Mouse (Mus musculus) MEL (cell line): ENCODE measurements around the gene Fam57a. TPM values are rescaled to one million over a fixed set of nuclear protein-coding genes. Genes with fewer than 3 reads are reported as not detected.
A peak's percentile ranks its signal among the peaks of the same experiment; 100 is the strongest.

Source experiments
- DNase-seq: peaks from one replicate; pipeline ENCODE4 v3.0.0; 2011; ENCODE audit warnings: low read depth, low spot score
- H3K27ac ChIP-seq: 2 replicates; pipeline ENCODE4 v1.5.1; 2012; ENCODE audit warnings: low read depth, mild to moderate bottlenecking, control low read depth, low read length, moderate library complexity; ENCODE audit not compliant: control insufficient read depth
- H3K27me3 ChIP-seq, 2 experiments: fragments of 150-350 bp in 1 of 2; sonication (generic) in 1 of 2; 2 replicates each; pipeline ENCODE4 v1.6.1; 2012; ENCODE audit warnings: low read length in 2 of 2, mild to moderate bottlenecking in 2 of 2, improper control_type of control experiment in 1 of 2, moderate library complexity in 1 of 2; ENCODE audit not compliant: insufficient read depth in 2 of 2, control insufficient read depth in 1 of 2
- H3K36me3 ChIP-seq, 2 experiments: 2 replicates each; pipeline ENCODE4 v1.6.1; 2012 to 2014; ENCODE audit warnings: low read length in 2 of 2, improper control_type of control experiment in 1 of 2, inconsistent platforms in 1 of 2, mild to moderate bottlenecking in 1 of 2; ENCODE audit not compliant: insufficient read depth in 2 of 2, control insufficient read depth in 1 of 2
- H3K4me1 ChIP-seq, 2 experiments: fragments of 150-350 bp in 1 of 2; sonication (generic) in 1 of 2; 2 replicates each; pipeline ENCODE4 v1.6.1; 2012; ENCODE audit warnings: low read length in 2 of 2, improper control_type of control experiment in 1 of 2, mild to moderate bottlenecking in 1 of 2; ENCODE audit not compliant: insufficient read depth in 2 of 2, control insufficient read depth in 1 of 2
- H3K4me3 ChIP-seq, 2 experiments: fragments of 150-350 bp in 1 of 2; sonication (generic) in 1 of 2; 2 replicates each; pipeline ENCODE4 v1.5.1; 2012; ENCODE audit warnings: low read depth in 2 of 2, low read length in 2 of 2, mild to moderate bottlenecking in 2 of 2, moderate library complexity in 2 of 2, control low read depth in 1 of 2, improper control_type of control experiment in 1 of 2; ENCODE audit not compliant: control insufficient read depth in 1 of 2, insufficient read depth in 1 of 2
- H3K79me2 ChIP-seq: 2 replicates; pipeline ENCODE4 v1.6.1; 2012; ENCODE audit warnings: mild to moderate bottlenecking, low read length, moderate library complexity; ENCODE audit not compliant: control insufficient read depth, poor library complexity, insufficient read depth
- H3K9ac ChIP-seq: 2 replicates; pipeline ENCODE4 v1.6.1; 2012; ENCODE audit warnings: low read depth, mild to moderate bottlenecking, control low read depth, low read length, moderate library complexity; ENCODE audit not compliant: control insufficient read depth, poor library complexity, severe bottlenecking
- H3K9me3 ChIP-seq: fragments of 150-350 bp; sonication (generic); replicated peaks from 2 replicates; pipeline ENCODE4 v1.6.1; 2012; ENCODE audit warnings: mild to moderate bottlenecking, low read length, improper control_type of control experiment, moderate library complexity; ENCODE audit not compliant: insufficient read depth
- BHLHE40 ChIP-seq: IDR thresholded peaks from 2 replicates; pipeline ENCODE4 v1.6.1; 2012; ENCODE audit warnings: low read depth, mild to moderate bottlenecking, inconsistent platforms, low read length, improper control_type of control experiment, borderline replicate concordance
- CHD2 ChIP-seq: IDR thresholded peaks from 2 replicates; pipeline ENCODE4 v1.6.1; 2011; ENCODE audit warnings: low read length, improper control_type of control experiment
- CTCF ChIP-seq, 3 experiments: IDR thresholded peaks in 2 of 3; conservative IDR thresholded peaks in 1 of 3; 2 replicates each; pipeline ENCODE4 v1.5.1; 2011 to 2012; ENCODE audit warnings: low read length in 3 of 3, low read depth in 2 of 3, mild to moderate bottlenecking in 2 of 3, improper control_type of control experiment in 1 of 3, inconsistent platforms in 1 of 3, mixed read lengths in 1 of 3, moderate library complexity in 1 of 3; ENCODE audit not compliant: control insufficient read depth in 1 of 3, insufficient read depth in 1 of 3, poor library complexity in 1 of 3, severe bottlenecking in 1 of 3
- E2F4 ChIP-seq: IDR thresholded peaks from 2 replicates; pipeline ENCODE4 v1.6.1; 2011; ENCODE audit warnings: low read depth, low read length, improper control_type of control experiment, borderline replicate concordance
- ELF1 ChIP-seq: IDR thresholded peaks from 2 replicates; pipeline ENCODE4 v1.6.1; 2014; ENCODE audit warnings: low read depth, mild to moderate bottlenecking, inconsistent platforms, low read length, improper control_type of control experiment, moderate library complexity
- EP300 ChIP-seq, 2 experiments: IDR thresholded peaks; 2 replicates each; pipeline ENCODE4 v1.6.1; 2011; ENCODE audit warnings: improper control_type of control experiment in 2 of 2, low read length in 2 of 2, low read depth in 1 of 2, mild to moderate bottlenecking in 1 of 2
- GABPA ChIP-seq: IDR thresholded peaks from 2 replicates; pipeline ENCODE4 v1.6.1; 2012; ENCODE audit warnings: low read depth, mild to moderate bottlenecking, inconsistent platforms, low read length, improper control_type of control experiment, moderate library complexity
- GATA1 ChIP-seq: IDR thresholded peaks from 2 replicates; pipeline ENCODE4 v1.6.1; 2011; ENCODE audit warnings: low read depth, low read length, improper control_type of control experiment
- HCFC1 ChIP-seq: IDR thresholded peaks from 2 replicates; pipeline ENCODE4 v1.6.1; 2012; ENCODE audit warnings: low read depth, mild to moderate bottlenecking, inconsistent platforms, low read length, improper control_type of control experiment, moderate library complexity
- JUND ChIP-seq: IDR thresholded peaks from 2 replicates; pipeline ENCODE4 v1.6.1; 2011; ENCODE audit warnings: low read depth, mild to moderate bottlenecking, improper control_type of control experiment, low read length
- KAT2A ChIP-seq: conservative IDR thresholded peaks from 2 replicates; pipeline ENCODE4 v1.6.1; 2012; ENCODE audit warnings: low read depth, low read length, improper control_type of control experiment, inconsistent platforms
- MAFK ChIP-seq: IDR thresholded peaks from 2 replicates; pipeline ENCODE4 v1.6.1; 2011; ENCODE audit warnings: low read depth, mild to moderate bottlenecking, low read length, improper control_type of control experiment, borderline replicate concordance
- MAX ChIP-seq: IDR thresholded peaks from 2 replicates; pipeline ENCODE4 v1.6.1; 2011; ENCODE audit warnings: low read length, improper control_type of control experiment
- MAZ ChIP-seq: IDR thresholded peaks from 2 replicates; pipeline ENCODE4 v1.6.1; 2012; ENCODE audit warnings: low read depth, mild to moderate bottlenecking, inconsistent platforms, low read length, improper control_type of control experiment
- MXI1 ChIP-seq: IDR thresholded peaks from 2 replicates; pipeline ENCODE4 v1.6.1; 2011; ENCODE audit warnings: mild to moderate bottlenecking, low read depth, low read length, improper control_type of control experiment
- MYB ChIP-seq: IDR thresholded peaks from 2 replicates; pipeline ENCODE4 v1.6.1; 2011; ENCODE audit warnings: mild to moderate bottlenecking, low read depth, low read length, improper control_type of control experiment
- MYC ChIP-seq: IDR thresholded peaks from 2 replicates; pipeline ENCODE4 v1.6.1; 2011; ENCODE audit warnings: low read depth, mild to moderate bottlenecking, low read length, improper control_type of control experiment, moderate library complexity
- NELFE ChIP-seq: IDR thresholded peaks from 2 replicates; pipeline ENCODE4 v1.6.1; 2011; ENCODE audit warnings: low read depth, low read length, improper control_type of control experiment
- NRF1 ChIP-seq: IDR thresholded peaks from 2 replicates; pipeline ENCODE4 v1.6.1; 2014; ENCODE audit warnings: low read depth, mild to moderate bottlenecking, inconsistent platforms, low read length, improper control_type of control experiment, moderate library complexity; ENCODE audit not compliant: poor library complexity, insufficient read depth, severe bottlenecking
- POLR2A ChIP-seq, 2 experiments: IDR thresholded peaks; 2 replicates each; pipeline ENCODE4 v1.6.1; 2011 to 2012; ENCODE audit warnings: low read length in 2 of 2, mild to moderate bottlenecking in 2 of 2, control low read depth in 1 of 2, improper control_type of control experiment in 1 of 2, low read depth in 1 of 2, moderate library complexity in 1 of 2; ENCODE audit not compliant: control insufficient read depth in 1 of 2, insufficient read depth in 1 of 2, poor library complexity in 1 of 2
- POLR2AphosphoS2 ChIP-seq: IDR thresholded peaks from 2 replicates; pipeline ENCODE4 v1.6.1; 2011; ENCODE audit warnings: low read length, improper control_type of control experiment
- POLR2AphosphoS5 ChIP-seq: IDR thresholded peaks from 2 replicates; pipeline ENCODE4 v1.6.1; 2012; ENCODE audit warnings: low read depth, borderline replicate concordance, mild to moderate bottlenecking, inconsistent platforms, low read length, moderate library complexity, mixed read lengths
- RAD21 ChIP-seq: IDR thresholded peaks from 2 replicates; pipeline ENCODE4 v1.6.1; 2011; ENCODE audit warnings: mild to moderate bottlenecking, low read depth, low read length, improper control_type of control experiment
- RCOR1 ChIP-seq: IDR thresholded peaks from 2 replicates; pipeline ENCODE4 v1.6.1; 2012; ENCODE audit warnings: low read depth, mild to moderate bottlenecking, inconsistent platforms, low read length, improper control_type of control experiment
- SIN3A ChIP-seq: IDR thresholded peaks from 2 replicates; pipeline ENCODE4 v1.6.1; 2012; ENCODE audit warnings: low read length, improper control_type of control experiment, inconsistent platforms
- SMC3 ChIP-seq: IDR thresholded peaks from 2 replicates; pipeline ENCODE4 v1.6.1; 2011; ENCODE audit warnings: low read depth, low read length, improper control_type of control experiment
- TAL1 ChIP-seq: IDR thresholded peaks from 2 replicates; pipeline ENCODE4 v1.6.1; 2012; ENCODE audit warnings: mild to moderate bottlenecking, inconsistent platforms, low read length, moderate library complexity, mixed read lengths
- TBP ChIP-seq: IDR thresholded peaks from 2 replicates; pipeline ENCODE4 v1.8.0; 2011; ENCODE audit warnings: low read depth, low read length, improper control_type of control experiment
- TCF12 ChIP-seq: IDR thresholded peaks from 2 replicates; pipeline ENCODE4 v1.6.1; 2014; ENCODE audit warnings: low read depth, mild to moderate bottlenecking, inconsistent platforms, low read length, improper control_type of control experiment, moderate library complexity
- UBTF ChIP-seq: IDR thresholded peaks from 2 replicates; pipeline ENCODE4 v1.6.1; 2012; ENCODE audit warnings: low read depth, mild to moderate bottlenecking, inconsistent platforms, low read length, improper control_type of control experiment, moderate library complexity, borderline replicate concordance; ENCODE audit not compliant: insufficient read depth
- USF1 ChIP-seq: IDR thresholded peaks from 2 replicates; pipeline ENCODE4 v1.6.1; 2014; ENCODE audit warnings: low read depth, mild to moderate bottlenecking, inconsistent platforms, low read length, improper control_type of control experiment, moderate library complexity
- USF2 ChIP-seq, 2 experiments: IDR thresholded peaks; 2 replicates each; pipeline ENCODE4 v1.6.1; 2011 to 2012; ENCODE audit warnings: improper control_type of control experiment in 2 of 2, low read length in 2 of 2, borderline replicate concordance in 1 of 2, inconsistent platforms in 1 of 2, low read depth in 1 of 2, mild to moderate bottlenecking in 1 of 2; ENCODE audit not compliant: insufficient read depth in 1 of 2
- ZC3H11A ChIP-seq: IDR thresholded peaks from 2 replicates; pipeline ENCODE4 v1.6.1; 2012; ENCODE audit warnings: low read depth, mild to moderate bottlenecking, inconsistent platforms, low read length, improper control_type of control experiment
- ZKSCAN1 ChIP-seq: IDR thresholded peaks from 2 replicates; pipeline ENCODE4 v1.6.1; 2012; ENCODE audit warnings: low read depth, mild to moderate bottlenecking, inconsistent platforms, low read length, improper control_type of control experiment, moderate library complexity
- ZMIZ1 ChIP-seq: IDR thresholded peaks from 2 replicates; pipeline ENCODE4 v1.6.1; 2012; ENCODE audit warnings: low read depth, mild to moderate bottlenecking, inconsistent platforms, low read length, improper control_type of control experiment, moderate library complexity
- ZNF384 ChIP-seq: IDR thresholded peaks from 2 replicates; pipeline ENCODE4 v1.6.1; 2012; ENCODE audit warnings: low read depth, mild to moderate bottlenecking, inconsistent platforms, low read length, improper control_type of control experiment
- polyA plus RNA-seq, 2 experiments: library from polyadenylated mRNA; stranded (reverse) in 1 of 2; unstranded in 1 of 2; fragments of >175 nt in 1 of 2; fragments of >200 nt in 1 of 2; gene quantifications; 2 replicates each; pipeline versions ENCODE4 v1.2.1 to v1.2.4; 2012; ENCODE audit warnings: low replicate concordance in 2 of 2, low read depth in 1 of 2; ENCODE audit not compliant: insufficient read length in 2 of 2, insufficient read depth in 1 of 2, missing spikeins in 1 of 2
- total RNA-seq: library from RNA; depleted of rRNA; stranded (reverse); fragments of 300-350 nt; gene quantifications from 2 replicates; pipeline ENCODE4 v1.2.3, GENCODE M21; 2012; rRNA removed

The Fam57a gene
- 6.6 and 8.5 TPM in 2 replicates for total RNA-seq
- 1 to 10 TPM in 1 of 2 experiments, not detected in 1; 8.8 TPM for polyA plus RNA-seq

DNA sequence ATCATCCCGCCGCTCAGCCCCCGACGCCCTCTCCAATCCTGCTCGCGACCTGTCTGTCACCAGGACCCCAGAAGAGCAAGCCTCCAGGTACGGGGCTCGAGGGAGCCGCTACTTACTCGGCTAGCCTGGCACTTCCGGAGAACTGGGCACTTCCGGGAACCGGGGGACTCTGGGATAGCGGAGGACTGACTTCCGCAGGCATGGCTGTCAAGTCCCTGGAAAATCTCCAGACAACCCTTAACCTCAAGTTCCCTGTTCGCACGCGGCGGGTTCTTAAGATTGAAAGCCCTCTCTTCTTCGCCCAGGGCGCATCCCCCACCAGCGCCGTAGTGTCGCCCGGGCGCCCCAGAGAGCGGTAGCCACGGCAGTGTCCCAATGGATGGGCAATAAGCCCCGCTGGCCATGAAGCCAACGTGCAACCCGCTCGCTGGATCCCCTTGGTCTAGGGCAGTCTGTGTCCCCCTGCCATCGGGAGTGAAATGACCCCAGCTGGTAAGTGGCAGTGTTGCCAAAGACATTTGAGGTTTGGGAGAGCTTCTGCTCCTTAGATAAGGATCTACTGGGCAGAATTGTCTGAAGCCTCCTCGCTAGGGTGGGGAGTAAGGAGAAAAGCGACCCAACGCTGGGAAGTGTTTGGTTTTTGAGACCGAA, at the start of gene Fam57a, which contains the start of gene Vps53:
Gene Fam57a (plus strand): TSS at position 177 of the 651 bp plus-strand sequence.
Gene Vps53 (minus strand): TSS at position 153 of the 651 bp plus-strand sequence.
- no peaks in the 10 kb centered on the region for H3K9me3 ChIP-seq
- peak within 1 kb of the TSS; percentile 85 for H3K9ac ChIP-seq
- DNase-seq = peak; percentile 98
- peaks cover 1 to 13% of the 10 kb centered on the region in 2 experiments; a peak in 3 of 4 replicates for H3K36me3 ChIP-seq
- peaks cover 23% of the 10 kb centered on the region for H3K79me2 ChIP-seq
- peak within 1 kb of the TSS; percentile 69 for H3K27ac ChIP-seq
- H3K4me1 ChIP-seq = peaks cover 7 to 9% of the 10 kb centered on the region in 2 experiments
- no peaks in the 10 kb centered on the region for H3K27me3 ChIP-seq
- H3K4me3 ChIP-seq = peak within 1 kb of the TSS; percentile 76 to 78
- TF ChIP-seq UBTF (no peak), GABPA (0 out of 2 replicates have a peak, but pooled peaks have one; percentile 28), POLR2AphosphoS2 (peak; percentile 86; the same call in 1 of the 2 replicates), JUND (no peak), BHLHE40 (no peak), ZNF384 (no peak), KAT2A (no peak; the same call in 1 of the 2 replicates), HCFC1 (peak; percentile 95), POLR2A (IDR thresholded peaks at IDR 0.05; ENCODE audit: control insufficient read depth in 1 of 2, insufficient read depth in 1 of 2, low read depth in 1 of 2, low read length in 2 of 2, poor library complexity in 1 of 2) (peak; percentile 79 to 96), TBP (peak; percentile 81), SMC3 (no peak), MXI1 (peak; percentile 99), TAL1 (no peak), MYB (no peak), NRF1 (0 out of 2 replicates have a peak, but pooled peaks have one; percentile 5), GATA1 (peak; percentile 82), E2F4 (no peak), CHD2 (no peak), SIN3A (peak; percentile 100), MYC (peak; percentile 90), USF2 (IDR thresholded peaks at IDR 0.05; ENCODE audit: borderline replicate concordance in 1 of 2, insufficient read depth in 1 of 2, low read depth in 1 of 2, low read length in 2 of 2) (no peak), MAZ (peak; percentile 80; the same call in 1 of the 2 replicates), MAFK (no peak), TCF12 (peak; percentile 65), USF1 (no peak), ZC3H11A (no peak; the same call in 1 of the 2 replicates), ELF1 (peak; percentile 100), POLR2AphosphoS5 (no peak), ZKSCAN1 (no peak), MAX (peak; percentile 90), ZMIZ1 (0 out of 2 replicates have a peak, but pooled peaks have one; percentile 44), NELFE (peak; percentile 85), EP300 (IDR thresholded peaks at IDR 0.05; ENCODE audit: low read depth in 1 of 2, low read length in 2 of 2) (peak in 1 of 2 experiments; percentile 15; a peak in 2 of 4 replicates), CTCF (IDR thresholded peaks at IDR 0.05 in 2 of 3, conservative IDR thresholded peaks at IDR 0.05 in 1 of 3; ENCODE audit: control insufficient read depth in 1 of 3, insufficient read depth in 1 of 3, low read depth in 2 of 3, low read length in 3 of 3, poor library complexity in 1 of 3, severe bottlenecking in 1 of 3) (no peak), RAD21 (no peak), RCOR1 (peak; percentile 55)
